Mouse (Mus musculus) CH12.LX (cell line): ENCODE measurements around the gene Rab1a. TPM values are rescaled to one million over a fixed set of nuclear protein-coding genes. Genes with fewer than 3 reads are reported as not detected.

ENCODE experiments used
- DNase-seq: peaks from one replicate; pipeline ENCODE4 v3.0.0-alpha.2; 2013; ENCODE audit errors: extremely low read depth
- H3K27ac ChIP-seq: 2 replicates; pipeline ENCODE4 v1.5.1; 2012; ENCODE audit warnings: low read depth, mild to moderate bottlenecking, control low read depth, moderate library complexity; ENCODE audit not compliant: insufficient read depth
- H3K27me3 ChIP-seq: replicated peaks from 2 replicates; pipeline ENCODE3; 2012; ENCODE audit warnings: inconsistent platforms
- H3K36me3 ChIP-seq, 2 experiments: replicated peaks in 1 of 2; 2 replicates each; pipeline versions ENCODE3 to v1.6.1; 2012; ENCODE audit warnings: inconsistent platforms in 1 of 2, low read length in 1 of 2, mild to moderate bottlenecking in 1 of 2, mixed read lengths in 1 of 2, moderate library complexity in 1 of 2; ENCODE audit not compliant: control insufficient read depth in 1 of 2, insufficient read depth in 1 of 2
- H3K4me1 ChIP-seq, 2 experiments: 2 replicates each; pipeline ENCODE4 v1.6.1; 2012; ENCODE audit warnings: inconsistent platforms in 1 of 2, moderate library complexity in 1 of 2; ENCODE audit not compliant: insufficient read depth in 2 of 2, control insufficient read depth in 1 of 2
- H3K4me2 ChIP-seq: 2 replicates; pipeline ENCODE4 v1.6.1; 2012; ENCODE audit warnings: low read depth, mild to moderate bottlenecking, control low read depth; ENCODE audit not compliant: poor library complexity, insufficient read depth, severe bottlenecking
- H3K4me3 ChIP-seq, 3 experiments: fragments of 150-350 bp in 1 of 3; sonication (generic) in 1 of 3; replicated peaks in 1 of 3; 2 replicates each; pipeline versions ENCODE3 to v1.5.1; 2011 to 2012; ENCODE audit warnings: low read depth in 2 of 3, low read length in 2 of 3, mild to moderate bottlenecking in 2 of 3, moderate library complexity in 2 of 3, control low read depth in 1 of 3, improper control_type of control experiment in 1 of 3, inconsistent platforms in 1 of 3, mixed read lengths in 1 of 3; ENCODE audit not compliant: poor library complexity in 1 of 3
- H3K79me2 ChIP-seq: replicated peaks from 2 replicates; pipeline ENCODE4 v1.6.1; 2012; ENCODE audit warnings: mild to moderate bottlenecking, moderate library complexity; ENCODE audit not compliant: control insufficient read depth, poor library complexity, insufficient read depth, severe bottlenecking; ENCODE audit errors: extremely low read depth
- H3K9ac ChIP-seq: 2 replicates; pipeline ENCODE4 v1.6.1; 2012; ENCODE audit warnings: low read depth, mild to moderate bottlenecking, control low read depth, moderate library complexity; ENCODE audit not compliant: insufficient read depth
- H3K9me3 ChIP-seq: replicated peaks from 2 replicates; pipeline ENCODE3; 2012; ENCODE audit warnings: low read length, inconsistent platforms, mixed read lengths
- CHD2 ChIP-seq: IDR thresholded peaks from 2 replicates; pipeline ENCODE4 v1.6.1; 2011; ENCODE audit warnings: low read length, improper control_type of control experiment
- CTCF ChIP-seq, 2 experiments: IDR thresholded peaks in 1 of 2; conservative IDR thresholded peaks in 1 of 2; 2 replicates each; pipeline ENCODE4 v1.5.1; 2011 to 2012; ENCODE audit warnings: low read depth in 2 of 2, low read length in 2 of 2, improper control_type of control experiment in 1 of 2, inconsistent platforms in 1 of 2, mild to moderate bottlenecking in 1 of 2, moderate library complexity in 1 of 2
- ELF1 ChIP-seq: IDR thresholded peaks from 2 replicates; pipeline ENCODE4 v1.6.1; 2014; ENCODE audit warnings: low read depth, mild to moderate bottlenecking, inconsistent platforms, low read length, improper control_type of control experiment
- EP300 ChIP-seq: IDR thresholded peaks from 2 replicates; pipeline ENCODE4 v1.6.1; 2011; ENCODE audit warnings: low read length, improper control_type of control experiment
- ETS1 ChIP-seq: conservative IDR thresholded peaks from 2 replicates; pipeline ENCODE4 v1.6.1; 2012; ENCODE audit warnings: low read depth, mild to moderate bottlenecking, inconsistent platforms, low read length, improper control_type of control experiment, moderate library complexity
- GABPA ChIP-seq: IDR thresholded peaks from 2 replicates; pipeline ENCODE4 v1.6.1; 2012; ENCODE audit warnings: low read depth, low read length, improper control_type of control experiment, inconsistent platforms; ENCODE audit not compliant: insufficient replicate concordance
- HCFC1 ChIP-seq: IDR thresholded peaks from 2 replicates; pipeline ENCODE4 v1.6.1; 2012; ENCODE audit warnings: low read depth, mild to moderate bottlenecking, inconsistent platforms, low read length, improper control_type of control experiment
- IRF4 ChIP-seq: IDR thresholded peaks from 2 replicates; pipeline ENCODE4 v1.6.1; 2014; ENCODE audit warnings: low read depth, mild to moderate bottlenecking, inconsistent platforms, low read length, improper control_type of control experiment
- JUN ChIP-seq: IDR thresholded peaks from 2 replicates; pipeline ENCODE4 v1.6.1; 2011; ENCODE audit warnings: low read depth, mild to moderate bottlenecking, low read length, improper control_type of control experiment, moderate library complexity; ENCODE audit not compliant: insufficient read depth
- KAT2A ChIP-seq: IDR thresholded peaks from 2 replicates; pipeline ENCODE4 v1.6.1; 2012; ENCODE audit warnings: low read length, improper control_type of control experiment, inconsistent platforms; ENCODE audit not compliant: insufficient replicate concordance
- MAZ ChIP-seq: IDR thresholded peaks from 2 replicates; pipeline ENCODE4 v1.6.1; 2012; ENCODE audit warnings: low read depth, mild to moderate bottlenecking, inconsistent platforms, low read length, improper control_type of control experiment, moderate library complexity
- MXI1 ChIP-seq: IDR thresholded peaks from 2 replicates; pipeline ENCODE4 v1.6.1; 2011; ENCODE audit warnings: mild to moderate bottlenecking, low read depth, low read length, improper control_type of control experiment
- NELFE ChIP-seq: IDR thresholded peaks from 2 replicates; pipeline ENCODE4 v1.6.1; 2011; ENCODE audit warnings: low read depth, low read length, improper control_type of control experiment
- POLR2AphosphoS2 ChIP-seq: IDR thresholded peaks from 2 replicates; pipeline ENCODE4 v1.6.1; 2011; ENCODE audit warnings: low read depth, low read length, improper control_type of control experiment
- RAD21 ChIP-seq: IDR thresholded peaks from 2 replicates; pipeline ENCODE4 v1.6.1; 2011; ENCODE audit warnings: low read depth, mild to moderate bottlenecking, low read length, improper control_type of control experiment, moderate library complexity
- SIN3A ChIP-seq: IDR thresholded peaks from 2 replicates; pipeline ENCODE4 v1.6.1; 2012; ENCODE audit warnings: low read length, improper control_type of control experiment, inconsistent platforms
- TBP ChIP-seq: conservative IDR thresholded peaks from 2 replicates; pipeline ENCODE4 v1.6.1; 2011; ENCODE audit warnings: low read depth, low read length, improper control_type of control experiment
- TCF12 ChIP-seq: IDR thresholded peaks from 2 replicates; pipeline ENCODE4 v1.6.1; 2014; ENCODE audit warnings: low read depth, mild to moderate bottlenecking, inconsistent platforms, low read length, improper control_type of control experiment
- UBTF ChIP-seq: IDR thresholded peaks from 2 replicates; pipeline ENCODE4 v1.6.1; 2012; ENCODE audit warnings: low read depth, mild to moderate bottlenecking, inconsistent platforms, low read length, improper control_type of control experiment, moderate library complexity
- USF2 ChIP-seq: conservative IDR thresholded peaks from 2 replicates; pipeline ENCODE4 v1.6.1; 2011; ENCODE audit warnings: low read depth, low read length, improper control_type of control experiment
- ZC3H11A ChIP-seq: IDR thresholded peaks from 2 replicates; pipeline ENCODE4 v1.6.1; 2012; ENCODE audit warnings: low read depth, mild to moderate bottlenecking, inconsistent platforms, low read length, improper control_type of control experiment
- ZNF384 ChIP-seq: IDR thresholded peaks from 2 replicates; pipeline ENCODE4 v1.6.1; 2012; ENCODE audit warnings: low read depth, low read length, improper control_type of control experiment, inconsistent platforms
- dilution Hi-C: fragments of 300-500 bp; cut with MboI; formaldehyde crosslinking; loops from 2 replicates; pipeline ENCODE4 v1.14.3; 2020; ENCODE audit warnings: low sequenced_read_pairs; ENCODE audit not compliant: extremely low pct_unique_long_range_greater_than_20kb, extremely low pct_ligation_motif_present
- in situ Hi-C: fragments of 300-500 bp; cut with MboI; formaldehyde crosslinking; loops from 3 replicates; pipeline ENCODE4 v1.14.3; 2019; ENCODE audit warnings: low sequenced_read_pairs, low pct_ligation_motif_present, low pct_unique_long_range_greater_than_20kb, mixed read lengths
- polyA plus RNA-seq: library from polyadenylated mRNA; unstranded; fragments of >175 nt; gene quantifications from 2 replicates; pipeline ENCODE4 v1.2.1, GENCODE M21; 2012; ENCODE audit warnings: low read depth; ENCODE audit not compliant: insufficient read length
- total RNA-seq, 2 experiments: library from RNA; depleted of rRNA; stranded (reverse); fragments of 300-350 nt in 1 of 2; fragments of >200 nt in 1 of 2; gene quantifications; 2 replicates each; pipeline ENCODE4 v1.2.3; 2012 to 2014

The Rab1a gene
- total and polyA plus RNA-seq, 3 experiments = 76.7 to 263 (median 143) TPM

DNA sequence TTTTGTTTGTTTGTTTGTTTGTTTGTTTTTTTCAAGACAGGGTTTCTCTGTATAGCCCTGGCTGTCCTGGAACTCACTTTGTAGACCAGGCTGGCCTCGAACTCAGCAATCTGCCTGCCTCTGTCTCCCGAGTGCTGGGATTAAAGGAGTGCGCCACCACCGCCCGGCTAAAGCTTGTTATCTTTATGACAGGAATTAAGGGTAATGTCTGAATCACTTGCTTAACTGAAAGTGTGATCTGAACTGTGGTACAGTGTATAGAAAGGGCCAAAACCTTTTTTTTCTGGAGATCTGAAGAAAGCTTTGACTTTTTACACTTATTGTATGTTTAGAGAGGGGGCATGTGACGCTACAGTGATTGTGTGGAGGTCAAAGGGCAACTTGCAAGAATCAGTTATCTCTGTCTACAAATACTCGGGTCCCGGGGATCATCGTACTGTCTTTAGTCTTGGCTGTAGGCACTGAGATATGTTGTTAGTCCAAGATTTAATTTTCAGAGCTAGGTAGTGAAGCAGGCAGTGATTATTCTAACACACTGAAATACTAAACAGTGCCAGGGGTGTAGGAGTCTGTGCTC, 3.7 kb downstream of the Rab1a start:
- Histone ChIP-seq H3K27ac (no peak overlapping the region), H3K4me3 (no peak overlapping the region), H3K4me1 (peaks cover 4 to 53% of the 10 kb centered on the region in 2 experiments), H3K9ac (no peak overlapping the region), H3K79me2 (peaks cover 86% of the 10 kb centered on the region), H3K9me3 (no peaks in the 10 kb centered on the region), H3K36me3 (peaks cover 4 to 44% of the 10 kb centered on the region in 2 experiments), H3K4me2 (no peak overlapping the region), H3K27me3 (no peaks in the 10 kb centered on the region)
- dilution Hi-C loops = no loop called here
- TF ChIP-seq ETS1 (no peak), CTCF (conservative IDR thresholded peaks at IDR 0.05 in 1 of 2, IDR thresholded peaks at IDR 0.05 in 1 of 2; ENCODE audit: low read depth in 2 of 2, low read length in 2 of 2) (no peak), RAD21 (no peak), HCFC1 (no peak), MAZ (no peak), EP300 (no peak), ZC3H11A (no peak)
- in situ Hi-C loops = loop anchor here (5.0 kb wide), 1 partner anchor 37 kb away; no protein-coding TSS in a partner anchor
- no peak for DNase-seq

DNA sequence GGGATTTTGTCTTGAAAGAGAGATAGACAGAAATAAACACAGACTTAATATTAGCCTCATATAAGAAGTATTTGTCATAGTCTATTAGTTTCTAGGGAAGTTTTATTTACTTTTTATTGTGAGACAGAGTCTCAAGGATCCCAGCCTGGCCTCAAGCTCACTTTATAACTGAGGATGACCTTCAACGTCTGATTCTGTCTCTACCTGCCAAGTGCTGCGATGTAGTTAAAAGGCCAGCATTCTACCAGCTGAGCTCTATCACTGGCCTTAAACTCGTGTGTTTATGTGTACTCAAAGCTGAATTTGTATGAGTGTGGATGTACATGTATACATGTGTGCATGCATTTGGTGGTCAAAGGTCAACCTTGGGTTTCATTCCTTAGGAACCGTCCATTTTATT, 4.3 kb downstream of the Rab1a start:
- no peak overlapping the region for H3K27ac ChIP-seq

More for the DNA sequence above, 4.3 kb downstream of the Rab1a start:
- no peaks in the 10 kb centered on the region for H3K27me3 ChIP-seq
- peaks cover 4 to 48% of the 10 kb centered on the region in 2 experiments for H3K36me3 ChIP-seq
- no peak overlapping the region for H3K9ac ChIP-seq
- no peak overlapping the region for H3K4me2 ChIP-seq
- dilution Hi-C loops (no loop called here), in situ Hi-C loops (loop anchor here (5.0 kb wide), 1 partner anchor 37 kb away; no protein-coding TSS in a partner anchor)
- no peak for DNase-seq
- TF ChIP-seq TCF12 (no peak), JUN (no peak), NELFE (no peak), USF2 (no peak), ELF1 (no peak), IRF4 (no peak), KAT2A (no peak), TBP (no peak), CHD2 (no peak), GABPA (no peak), SIN3A (no peak), MXI1 (no peak), POLR2AphosphoS2 (no peak), HCFC1 (no peak), UBTF (no peak), ETS1 (no peak), ZNF384 (no peak)
- H3K4me1 ChIP-seq = peaks cover 4 to 55% of the 10 kb centered on the region in 2 experiments
- no peaks in the 10 kb centered on the region for H3K9me3 ChIP-seq
- no peak overlapping the region for H3K4me3 ChIP-seq
- peaks cover 92% of the 10 kb centered on the region for H3K79me2 ChIP-seq
